Mouse (Mus musculus) heart, embryonic 14.5 days (tissue): ENCODE results near the gene Fance. TPM values are rescaled to one million over a fixed set of nuclear protein-coding genes. Genes with fewer than 3 reads are reported as not detected.

Experiments
- ATAC-seq: fragments of 200-750 bp; cut with Nextera tagmentation; 2 replicates; pipeline ENCODE4 v1.8.0; 2017; ENCODE audit warnings: low read depth, moderate TSS enrichment; ENCODE audit not compliant: insufficient number of reproducible peaks, insufficient read depth, low FRiP score
- H3K27ac ChIP-seq, 2 experiments: fragments of 200-500 bp in 1 of 2; fragments of 300-500 bp in 1 of 2; sonication (generic) in 1 of 2; replicated peaks in 1 of 2; 2 replicates each; pipeline ENCODE4 v1.5.1; 2012 to 2014; ENCODE audit warnings: low read depth in 2 of 2, low read length in 2 of 2, control low read depth in 1 of 2, mild to moderate bottlenecking in 1 of 2, mixed read lengths in 1 of 2; ENCODE audit not compliant: control insufficient read depth in 1 of 2, insufficient read depth in 1 of 2
- H3K27me3 ChIP-seq: fragments of 300-500 bp; sonication (generic); 2 replicates; pipeline ENCODE4 v1.6.1; 2014; ENCODE audit warnings: mild to moderate bottlenecking, low read length, control low read depth; ENCODE audit not compliant: control insufficient read depth, insufficient read depth
- H3K36me3 ChIP-seq: fragments of 300-500 bp; sonication (generic); 2 replicates; pipeline ENCODE4 v1.6.1; 2014; ENCODE audit warnings: mild to moderate bottlenecking, control low read depth, low read length, mixed read lengths; ENCODE audit not compliant: control insufficient read depth, insufficient read depth
- H3K4me1 ChIP-seq, 2 experiments: fragments of 200-500 bp in 1 of 2; fragments of 300-500 bp in 1 of 2; sonication (generic) in 1 of 2; 2 replicates each; pipeline ENCODE4 v1.6.1; 2012 to 2014; ENCODE audit warnings: low read length in 2 of 2, control low read depth in 1 of 2, mixed read lengths in 1 of 2; ENCODE audit not compliant: control insufficient read depth in 2 of 2, insufficient read depth in 2 of 2
- H3K4me2 ChIP-seq: fragments of 300-500 bp; sonication (generic); 2 replicates; pipeline ENCODE4 v1.6.1; 2014; ENCODE audit warnings: mild to moderate bottlenecking, low read length
- H3K4me3 ChIP-seq, 2 experiments: fragments of 200-500 bp in 1 of 2; fragments of 300-500 bp in 1 of 2; sonication (generic) in 1 of 2; 2 replicates each; pipeline ENCODE4 v1.5.1; 2012 to 2014; ENCODE audit warnings: low read length in 2 of 2, mild to moderate bottlenecking in 2 of 2, control low read depth in 1 of 2, low read depth in 1 of 2, moderate library complexity in 1 of 2; ENCODE audit not compliant: control insufficient read depth in 1 of 2, insufficient read depth in 1 of 2
- H3K9ac ChIP-seq: fragments of 300-500 bp; sonication (generic); 2 replicates; pipeline ENCODE4 v1.6.1; 2014; ENCODE audit warnings: mild to moderate bottlenecking, low read length
- H3K9me3 ChIP-seq: fragments of 300-500 bp; sonication (generic); 2 replicates; pipeline ENCODE4 v1.6.1; 2016; ENCODE audit warnings: low read length, control low read depth; ENCODE audit not compliant: control insufficient read depth
- WGBS: fragments of 180-500 bp; shearing (Covaris S2); extraction: QIAGEN DNeasy Blood & Tissue Kit; methylation state at CpG from one replicate; pipeline ENCODE4 v1.1.7; 2014; 5-methylcytosine and 5-hydroxymethylcytosine counted together
- polyA plus RNA-seq: library from polyadenylated mRNA; unstranded; fragments of >200 nt; fragmentation: Nextera tagmentation; extraction: Ambion mirVana; gene quantifications from 2 replicates; pipeline ENCODE4 v1.2.1, GENCODE M21; 2014

The Fance gene
- polyA plus RNA-seq, 1 experiment from 2014 or later, result 19.5 TPM

DNA sequence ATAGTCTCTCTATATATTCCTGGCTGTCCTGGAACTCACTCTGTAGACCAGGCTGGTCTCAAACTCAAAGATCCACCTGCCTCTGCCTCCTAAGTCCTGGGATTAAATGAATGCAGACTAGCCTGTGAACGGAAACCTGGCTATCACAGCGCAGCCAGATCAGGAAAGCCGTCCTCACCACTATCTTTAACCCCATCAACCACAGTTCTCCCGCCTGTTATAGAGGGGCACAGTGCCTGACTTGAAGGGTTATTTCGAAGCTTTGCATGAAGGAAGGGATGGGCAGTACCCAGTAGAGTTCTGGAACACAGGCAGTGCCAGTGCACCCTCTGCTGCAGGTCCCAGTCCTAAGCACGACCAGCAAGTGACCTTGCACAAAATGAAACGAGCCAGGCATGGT lies 22.0 kb upstream of the Fance start:
- no peaks in the 10 kb centered on the region for H3K27me3 ChIP-seq
- H3K9me3 ChIP-seq, result no peaks in the 10 kb centered on the region
- no peak for ATAC-seq
- no peak overlapping the region for H3K27ac ChIP-seq
- H3K4me3 ChIP-seq, result no peak overlapping the region
- 72% methylated on average over 7 of the region's 7 CpGs for WGBS
- H3K36me3 ChIP-seq, result 0 out of 2 replicates have a peak, but pooled peaks cover 2% of the 10 kb centered on the region
- H3K4me2 ChIP-seq, result no peak overlapping the region
- no peak overlapping the region for H3K9ac ChIP-seq
- H3K4me1 ChIP-seq, result peaks cover 8 to 11% of the 10 kb centered on the region in 2 experiments; a peak in 2 of 4 replicates

DNA sequence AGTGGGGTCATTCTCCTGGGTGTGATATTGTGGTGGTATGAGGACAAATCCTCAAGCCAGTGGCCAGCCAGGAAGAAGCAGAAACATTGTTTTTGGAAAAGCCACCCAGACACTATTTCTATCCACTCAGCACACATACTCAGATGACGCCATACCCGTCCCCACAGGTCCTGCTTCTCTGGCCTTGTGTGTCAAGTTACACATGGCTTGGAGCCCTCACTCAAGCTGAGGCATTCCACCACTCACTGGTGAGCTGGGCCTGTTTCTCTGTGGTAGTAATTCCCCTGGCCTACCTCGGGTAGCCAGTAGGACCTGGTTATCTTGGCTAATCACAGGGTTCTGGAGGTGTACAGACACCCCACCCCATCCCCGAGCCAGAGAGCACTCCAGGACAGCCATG lies 19.6 kb upstream of the Fance start:
- H3K27ac ChIP-seq, result no peak overlapping the region
- ATAC-seq, result no peak
- H3K4me1 ChIP-seq, result peaks cover 5% of the 10 kb centered on the region in 2 experiments; a peak in 2 of 4 replicates
- H3K4me2 ChIP-seq, result no peak overlapping the region
- H3K9ac ChIP-seq, result no peak overlapping the region
- no peak overlapping the region for H3K4me3 ChIP-seq
- WGBS, result 64% methylated on average over 4 of the region's 4 CpGs
- no peaks in the 10 kb centered on the region for H3K27me3 ChIP-seq
- no peaks in the 10 kb centered on the region for H3K9me3 ChIP-seq
- H3K36me3 ChIP-seq, result peaks cover 8% of the 10 kb centered on the region

DNA sequence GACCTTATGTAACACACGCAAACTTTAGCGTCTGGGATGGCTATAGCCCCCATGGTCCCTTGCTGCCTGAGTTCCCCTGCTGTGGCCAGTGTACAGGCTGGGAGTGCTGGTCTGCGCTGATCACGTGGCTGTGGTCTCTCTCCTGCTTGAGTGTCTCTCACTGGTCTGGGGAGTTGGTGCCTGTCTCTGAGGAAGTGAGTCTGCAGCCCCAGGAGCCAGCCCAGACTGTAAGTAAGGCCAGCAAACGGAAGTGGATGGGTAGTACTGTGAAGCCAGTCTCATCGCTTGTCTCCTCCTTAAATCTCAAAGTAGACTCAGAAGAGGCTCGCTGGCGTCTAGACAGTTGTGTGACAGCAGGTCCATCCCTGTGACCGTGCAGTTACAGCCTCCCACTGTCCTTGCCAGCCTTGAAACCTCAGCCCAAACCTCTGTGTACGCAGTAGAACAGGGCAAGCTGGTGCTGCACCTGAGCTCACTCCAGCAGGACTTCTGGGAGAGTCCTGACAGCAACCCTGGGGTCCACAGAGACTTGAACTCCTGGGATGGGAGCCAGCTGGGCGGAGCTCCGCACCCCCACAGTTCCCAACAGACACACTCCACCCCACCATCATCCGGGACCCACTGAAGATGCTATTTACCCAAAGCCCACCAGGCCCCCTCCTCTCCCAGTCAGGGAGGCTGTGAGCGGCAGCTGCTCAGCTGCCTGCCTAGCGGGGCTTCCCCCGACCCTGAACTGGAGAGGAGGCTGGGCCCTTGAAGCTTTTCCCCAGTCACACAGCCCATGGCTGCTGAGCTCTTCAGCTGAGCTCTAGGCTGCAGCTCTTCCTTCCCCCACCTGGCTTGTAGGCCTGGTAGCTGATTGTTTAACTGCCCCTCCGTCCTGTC lies 18.6 kb upstream of the Fance start:
- no peaks in the 10 kb centered on the region for H3K9me3 ChIP-seq
- no peak overlapping the region for H3K4me2 ChIP-seq
- peaks cover 14% of the 10 kb centered on the region for H3K36me3 ChIP-seq
- H3K27me3 ChIP-seq, result no peaks in the 10 kb centered on the region
- no peak overlapping the region for H3K27ac ChIP-seq
- no peak; the same call in 1 of the 2 replicates for ATAC-seq
- no peak overlapping the region for H3K9ac ChIP-seq
- 68% methylated on average over 17 of the region's 17 CpGs for WGBS
- H3K4me1 ChIP-seq, result peaks cover 5% of the 10 kb centered on the region in 2 experiments; a peak in 2 of 4 replicates
- H3K4me3 ChIP-seq, result no peak overlapping the region

DNA sequence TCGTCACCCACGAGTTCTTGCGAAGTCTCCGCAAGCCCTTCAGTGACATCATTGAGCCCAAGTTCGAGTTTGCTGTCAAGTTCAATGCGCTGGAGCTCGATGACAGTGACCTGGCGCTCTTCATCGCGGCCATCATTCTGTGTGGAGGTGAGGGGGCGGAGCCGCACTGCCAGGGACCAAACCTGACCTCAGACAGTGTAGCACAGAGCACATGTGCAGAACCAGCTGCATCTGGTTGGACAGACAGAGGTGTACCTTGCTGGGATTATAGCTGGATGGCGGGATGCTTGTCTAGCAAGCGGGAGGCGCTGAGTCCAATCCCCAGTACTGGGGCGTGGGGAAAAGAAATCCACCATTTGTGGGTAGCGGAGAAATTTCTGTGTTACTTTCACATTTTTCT lies 14.4 kb upstream of the Fance start:
- no peak overlapping the region for H3K27ac ChIP-seq
- ATAC-seq, result no peak
- WGBS, result 91% methylated on average over 17 of the region's 17 CpGs

DNA sequence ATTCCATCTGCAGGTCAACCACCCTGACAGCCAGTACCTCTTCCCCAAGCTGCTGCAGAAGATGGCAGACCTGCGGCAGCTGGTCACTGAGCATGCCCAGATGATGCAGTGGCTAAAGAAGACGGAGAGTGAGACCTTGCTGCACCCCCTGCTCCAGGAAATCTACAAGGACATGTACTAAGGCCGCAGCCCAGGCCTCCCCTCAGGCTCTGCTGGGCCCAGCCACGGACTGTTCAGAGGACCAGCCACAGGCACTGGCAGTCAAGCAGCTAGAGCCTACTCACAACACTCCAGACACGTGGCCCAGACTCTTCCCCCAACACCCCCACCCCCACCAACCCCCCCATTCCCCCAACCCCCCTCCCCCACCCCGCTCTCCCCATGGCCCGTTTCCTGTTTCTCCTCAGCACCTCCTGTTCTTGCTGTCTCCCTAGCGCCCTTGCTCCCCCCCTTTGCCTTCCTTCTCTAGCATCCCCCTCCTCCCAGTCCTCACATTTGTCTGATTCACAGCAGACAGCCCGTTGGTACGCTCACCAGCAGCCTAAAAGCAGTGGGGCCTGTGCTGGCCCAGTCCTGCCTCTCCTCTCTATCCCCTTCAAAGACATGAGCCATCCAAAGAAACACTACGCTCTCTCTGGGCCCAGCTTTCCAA lies 13.5 kb upstream of the Fance start:
- no peaks in the 10 kb centered on the region for H3K9me3 ChIP-seq
- no peak for ATAC-seq
- no peak overlapping the region for H3K4me2 ChIP-seq
- H3K4me1 ChIP-seq, result no peaks in the 10 kb centered on the region; a peak in 1 of 4 replicates
- H3K27me3 ChIP-seq, result no peaks in the 10 kb centered on the region
- H3K27ac ChIP-seq, result no peak overlapping the region
- 54% methylated on average over 11 of the region's 11 CpGs for WGBS
- no peak overlapping the region for H3K9ac ChIP-seq
- H3K4me3 ChIP-seq, result no peak overlapping the region
- H3K36me3 ChIP-seq, result peaks cover 14% of the 10 kb centered on the region

More for the DNA sequence above, 14.4 kb upstream of the Fance start:
- Histone ChIP-seq H3K9me3 (no peaks in the 10 kb centered on the region), H3K9ac (no peak overlapping the region), H3K27me3 (no peaks in the 10 kb centered on the region), H3K4me1 (no peaks in the 10 kb centered on the region; a peak in 1 of 4 replicates), H3K4me3 (no peak overlapping the region), H3K36me3 (peaks cover 14% of the 10 kb centered on the region), H3K4me2 (no peak overlapping the region)

DNA sequence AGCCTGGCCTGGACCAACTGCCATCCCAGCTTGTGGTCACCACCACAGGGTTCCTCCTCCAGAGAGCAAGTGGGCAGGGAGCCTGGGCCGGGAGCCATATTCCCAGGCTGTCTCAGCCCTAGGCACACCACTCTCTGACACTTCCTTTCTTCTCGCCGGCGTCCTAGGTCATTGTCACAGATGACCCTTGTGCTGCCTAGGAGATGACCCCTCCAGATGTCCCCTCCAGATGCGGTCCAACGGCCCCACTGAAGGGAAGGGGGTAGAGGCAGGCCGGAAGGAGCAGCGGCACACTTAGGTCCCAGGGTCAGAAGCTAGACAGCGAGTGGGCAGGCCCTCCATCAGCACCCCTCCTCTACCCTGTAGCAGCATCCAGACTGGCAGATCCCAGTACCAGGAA lies 13.0 kb upstream of the Fance start:
- Histone ChIP-seq H3K4me3 (no peak overlapping the region), H3K4me1 (no peaks in the 10 kb centered on the region; a peak in 1 of 4 replicates), H3K27ac (no peak overlapping the region), H3K27me3 (no peaks in the 10 kb centered on the region), H3K4me2 (no peak overlapping the region), H3K9me3 (no peaks in the 10 kb centered on the region), H3K9ac (no peak overlapping the region), H3K36me3 (peaks cover 14% of the 10 kb centered on the region)
- 0 out of 2 replicates have a peak, but pooled peaks have one; percentile 33 for ATAC-seq
- 72% methylated on average over 9 of the region's 9 CpGs for WGBS

DNA sequence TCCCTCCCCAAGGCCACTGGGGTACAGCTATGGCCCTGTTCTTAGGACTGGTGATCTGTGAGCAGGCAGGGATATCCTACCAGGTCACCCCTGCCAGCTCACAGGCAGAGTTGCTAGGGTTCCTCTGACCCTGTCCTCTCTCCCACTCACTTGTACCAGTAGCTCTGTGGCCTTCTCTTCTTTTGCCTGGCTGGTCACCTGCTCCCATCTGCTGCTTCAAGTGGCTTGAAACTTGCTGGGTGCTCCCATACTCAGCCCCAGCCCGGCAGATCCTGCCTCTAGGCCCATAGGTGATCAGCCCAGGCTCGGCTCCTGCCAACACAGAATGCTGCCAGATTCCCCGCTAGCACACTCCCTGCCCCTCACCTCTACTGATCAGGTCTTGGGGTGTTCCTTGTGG lies 12.5 kb upstream of the Fance start:
- no peak for ATAC-seq
- Histone ChIP-seq H3K4me3 (no peak overlapping the region), H3K27me3 (no peaks in the 10 kb centered on the region), H3K27ac (no peak overlapping the region), H3K9me3 (no peaks in the 10 kb centered on the region), H3K4me2 (no peak overlapping the region), H3K9ac (no peak overlapping the region), H3K36me3 (peaks cover 11% of the 10 kb centered on the region), H3K4me1 (no peaks in the 10 kb centered on the region; a peak in 1 of 4 replicates)
- 57% methylated on average over 3 of the region's 3 CpGs for WGBS
